Mouse (Mus musculus): ENCODE data around the gene Incenp.
"Not testable (repeated sequence)": the region's sequence is repeated elsewhere in the genome, so short reads cannot be mapped to it uniquely, and the experiment has no call there.

Incenp gene

GRCm38 (mm10) chr19:9899072-9899779 is at the start of gene Incenp:
Gene Incenp (minus strand): TSS chr19:9899551.
- DNase-seq: peak; percentile 85

GRCm38 (mm10) chr19:9946986-9947385 is 47.6 kb upstream of the Incenp start:
- DNase-seq: no peak

GRCm38 (mm10) chr19:9945800-9946564 is 46.6 kb upstream of the Incenp start:
- DNase-seq: no peak

GRCm38 (mm10) chr19:9942539-9943533 is 43.5 kb upstream of the Incenp start:
- no peak for DNase-seq

- no peak for DNase-seq
Measured at GRCm38 (mm10) chr19:9941809-9942208, 42.5 kb upstream of the Incenp start.

- no peak for DNase-seq
Measured at GRCm38 (mm10) chr19:9940903-9941302, 41.6 kb upstream of the Incenp start.

GRCm38 (mm10) chr19:9939841-9940240 is 40.5 kb upstream of the Incenp start:
- DNase-seq: no peak

- DNase-seq: no peak
Measured at GRCm38 (mm10) chr19:9938824-9939303, 39.5 kb upstream of the Incenp start.

- no peak for DNase-seq
Measured at GRCm38 (mm10) chr19:9938156-9938823, 38.9 kb upstream of the Incenp start.

- DNase-seq: no peak
Measured at GRCm38 (mm10) chr19:9937428-9937827, 38.1 kb upstream of the Incenp start.

GRCm38 (mm10) chr19:9936579-9936978 is 37.2 kb upstream of the Incenp start:
- DNase-seq: no peak

- no peak for DNase-seq
Measured at GRCm38 (mm10) chr19:9933908-9934307, 34.6 kb upstream of the Incenp start.

GRCm38 (mm10) chr19:9931167-9931607 is 31.8 kb upstream of the Incenp start:
- not testable (repeated sequence) for DNase-seq

- DNase-seq: no peak
Measured at GRCm38 (mm10) chr19:9928089-9928488, 28.7 kb upstream of the Incenp start.

GRCm38 (mm10) chr19:9924769-9925272 is 25.5 kb upstream of the Incenp start:
- no peak for DNase-seq

- DNase-seq: no peak
Measured at GRCm38 (mm10) chr19:9924034-9924768, 24.9 kb upstream of the Incenp start.

- DNase-seq: no peak
Measured at GRCm38 (mm10) chr19:9923048-9923447, 23.7 kb upstream of the Incenp start.

GRCm38 (mm10) chr19:9922228-9922627 is 22.9 kb upstream of the Incenp start:
- no peak for DNase-seq

- peak; percentile 48 for DNase-seq
Measured at GRCm38 (mm10) chr19:9920835-9921784, 21.8 kb upstream of the Incenp start.
